Comparison of ENCODE assay signal across 8 mouse cellular contexts in the genomic region with DNA sequence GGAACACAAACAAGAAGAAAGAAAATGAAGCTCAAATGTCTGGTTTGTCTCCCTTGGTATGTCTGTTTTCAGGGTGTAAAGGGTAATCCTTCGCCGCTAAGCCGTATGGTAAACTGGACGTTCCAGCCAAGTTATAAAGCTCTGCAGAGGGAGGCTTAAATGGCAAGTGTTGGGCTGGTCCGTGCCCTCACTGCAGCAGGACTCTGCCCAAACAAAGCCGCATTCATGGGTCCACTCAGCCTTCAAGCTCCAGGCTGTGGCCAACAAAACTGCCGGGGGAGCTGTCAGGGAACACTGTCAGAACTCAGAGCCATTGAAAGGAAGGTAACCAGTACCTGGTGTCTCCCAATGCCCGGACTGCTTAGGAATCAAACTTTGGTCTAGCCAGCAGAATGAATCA. TPM values are rescaled to one million over a fixed set of nuclear protein-coding genes. Genes with fewer than 3 reads are reported as not detected.
DNase-seq lines count a peak whose midpoint lies in the region; ATAC-seq and TF ChIP-seq lines count a peak whose summit lies in the region.

No protein-coding gene starts in this region.

- no peak for ATAC-seq in kidney, embryonic 14.5 days (ENCODE audit: low FRiP score, low TSS enrichment)
- ATAC-seq in hindbrain, embryonic 11.5 days (ENCODE audit: low FRiP score) = no peak; the same call in 1 of the 2 replicates

- H3K9ac ChIP-seq in kidney, embryonic 14.5 days (ENCODE audit: low read depth, low read length) = no peak overlapping the region
- no peak overlapping the region for H3K9ac ChIP-seq in hindbrain, embryonic 11.5 days (ENCODE audit: low read depth, low read length)

- TF ChIP-seq CTCF in cortical plate, adult 2 months (IDR thresholded peaks at IDR 0.05; ENCODE audit: extremely low read depth, insufficient read depth, low read length) = no peak

- H3K4me2 ChIP-seq in kidney, embryonic 14.5 days (replicated peaks; ENCODE audit: low read depth, low read length) = no peak overlapping the region
- H3K4me2 ChIP-seq in hindbrain, embryonic 11.5 days (replicated peaks; ENCODE audit: low read depth, low read length) = no peak overlapping the region

- H3K27me3 ChIP-seq in kidney, embryonic 14.5 days (ENCODE audit: control insufficient read depth, insufficient read depth, low read length) = no peaks in the 10 kb centered on the region
- no peaks in the 10 kb centered on the region for H3K27me3 ChIP-seq in hindbrain, embryonic 11.5 days (ENCODE audit: control insufficient read depth, insufficient read depth, low read length)
- H3K27me3 ChIP-seq in midbrain, embryonic 10.5 days (ENCODE audit: low read depth, poor library complexity, severe bottlenecking) = no peaks in the 10 kb centered on the region

- no peaks in the 10 kb centered on the region for H3K4me1 ChIP-seq in kidney, embryonic 14.5 days (ENCODE audit: control insufficient read depth, insufficient read depth, low read length)
- H3K4me1 ChIP-seq in cortical plate, adult 2 months (ENCODE audit: control insufficient read depth, insufficient read depth, low read length) = no peaks in the 10 kb centered on the region; the same call in 1 of the 2 replicates
- H3K4me1 ChIP-seq in hindbrain, embryonic 11.5 days (replicated peaks; ENCODE audit: control insufficient read depth, insufficient read depth, low read length) = no peaks in the 10 kb centered on the region
- H3K4me1 ChIP-seq in midbrain, embryonic 10.5 days = peaks cover 40% of the 10 kb centered on the region

- no peak overlapping the region for H3K4me3 ChIP-seq in kidney, embryonic 14.5 days (ENCODE audit: low read length)
- no peak overlapping the region for H3K4me3 ChIP-seq in cortical plate, adult 2 months (ENCODE audit: insufficient read depth, low read length)
- H3K4me3 ChIP-seq in hindbrain, embryonic 11.5 days (ENCODE audit: low read depth, low read length) = no peak overlapping the region
- no peak overlapping the region for H3K4me3 ChIP-seq in midbrain, embryonic 10.5 days

- WGBS in kidney, embryonic 14.5 days = 54% methylated on average over 8 of the region's 8 CpGs
- 57% methylated on average over 8 of the region's 8 CpGs for WGBS in hindbrain, embryonic 11.5 days
- 31% methylated on average over 8 of the region's 8 CpGs for WGBS in midbrain, embryonic 10.5 days

- no peak overlapping the region for H3K27ac ChIP-seq in kidney, embryonic 14.5 days (ENCODE audit: low read depth, low read length)
- H3K27ac ChIP-seq in cortical plate, adult 2 months (ENCODE audit: insufficient read depth, low read length) = peak overlapping the region; percentile 83
- H3K27ac ChIP-seq in hindbrain, embryonic 11.5 days (ENCODE audit: low read depth, low read length) = no peak overlapping the region
- H3K27ac ChIP-seq in midbrain, embryonic 10.5 days (replicated peaks) = peak overlapping the region; percentile 70

- no peak for TF ChIP-seq POLR2A in cortical plate, adult 2 months (IDR thresholded peaks at IDR 0.05; ENCODE audit: extremely low read depth, insufficient read depth, low read length)

- no peaks in the 10 kb centered on the region for H3K9me3 ChIP-seq in kidney, embryonic 14.5 days (ENCODE audit: control insufficient read depth, low read length)
- H3K9me3 ChIP-seq in hindbrain, embryonic 11.5 days (ENCODE audit: control insufficient read depth, low read length) = no peaks in the 10 kb centered on the region
- H3K9me3 ChIP-seq in midbrain, embryonic 10.5 days (replicated peaks) = no peaks in the 10 kb centered on the region

- no peaks in the 10 kb centered on the region for H3K36me3 ChIP-seq in kidney, embryonic 14.5 days (ENCODE audit: control insufficient read depth, insufficient read depth, low read length)
- H3K36me3 ChIP-seq in hindbrain, embryonic 11.5 days (ENCODE audit: control insufficient read depth, insufficient read depth, low read length) = no peaks in the 10 kb centered on the region
- H3K36me3 ChIP-seq in midbrain, embryonic 10.5 days = no peaks in the 10 kb centered on the region

- DNase-seq in kidney, adult 18-20 months = peak; percentile 7
- peak; percentile 24 for DNase-seq in hindbrain, embryonic 11.5 days (ENCODE audit: low spot score)
- DNase-seq in midbrain, embryonic 10.5 days (ENCODE audit: low spot score) = peak; percentile 55
- DNase-seq in adrenal gland, adult 2 months = no peak
- DNase-seq in gastrocnemius, adult 8-10 months (ENCODE audit: low spot score in 2 of 2) = no peak
- DNase-seq in urinary bladder, postnatal 10 days (ENCODE audit: low spot score) = no peak

RNA-seq across cellular contexts. Expression of gene Camsap2, which starts 16.7 kb away (rescaled TPM):
- polyA plus RNA-seq in kidney, embryonic 14.5 days (2014; fragmentation: Nextera tagmentation; extraction: Ambion mirVana) = 13.0 and 19.1 TPM in 2 replicates
- 53.2 and 53.9 TPM in 2 replicates for polyA plus RNA-seq in cortical plate, adult 2 months (2012; rRNA removed)
- 36.7 and 40.1 TPM in 2 replicates for polyA plus RNA-seq in hindbrain, embryonic 11.5 days (2014; fragmentation: Nextera tagmentation; extraction: Ambion mirVana)
- 11.1 and 14.4 TPM in 2 replicates for polyA plus RNA-seq in midbrain, embryonic 10.5 days (2016; fragmentation: Nextera tagmentation; extraction: Ambion mirVana)
- 10 to 100 TPM; 38.2 to 45.5 TPM for total RNA-seq in adrenal gland, adult 2 months (2021)
- polyA plus RNA-seq in adrenal gland, adult 2 months (2012; rRNA removed) = 12.0 and 15.2 TPM in 2 replicates
- 1 to 10 TPM; 7.3 to 9.5 (median 8.6) TPM for total RNA-seq in gastrocnemius, adult 8-10 months (2022)

RNA-seq across cellular contexts. Expression of gene Ddx59, which starts 52.5 kb away (rescaled TPM):
- polyA plus RNA-seq in kidney, embryonic 14.5 days (2014; fragmentation: Nextera tagmentation; extraction: Ambion mirVana) = 12.7 and 19.1 TPM in 2 replicates
- 6.3 and 7.0 TPM in 2 replicates for polyA plus RNA-seq in cortical plate, adult 2 months (2012; rRNA removed)
- 18.0 and 20.3 TPM in 2 replicates for polyA plus RNA-seq in hindbrain, embryonic 11.5 days (2014; fragmentation: Nextera tagmentation; extraction: Ambion mirVana)
- 19.6 and 20.7 TPM in 2 replicates for polyA plus RNA-seq in midbrain, embryonic 10.5 days (2016; fragmentation: Nextera tagmentation; extraction: Ambion mirVana)
- 10 to 100 TPM; 13.6 to 14.0 TPM for total RNA-seq in adrenal gland, adult 2 months (2021)
- 0.90 and 1.3 TPM in 2 replicates for polyA plus RNA-seq in adrenal gland, adult 2 months (2012; rRNA removed)
- 10 to 100 TPM; 18.6 to 20.1 (median 19.5) TPM for total RNA-seq in gastrocnemius, adult 8-10 months (2022)

Comparison
In these comparisons a context has a peak if more than half of its experiments do, and no peak if none do; other contexts are left out.
1. DNase-seq: peak in kidney, adult 18-20 months (single experiment), hindbrain, embryonic 11.5 days (single experiment) and midbrain, embryonic 10.5 days (single experiment); none in adrenal gland, adult 2 months (single experiment), gastrocnemius, adult 8-10 months (0 of 2) and urinary bladder, postnatal 10 days (single experiment).
2. H3K27ac ChIP-seq: peak in cortical plate, adult 2 months (single experiment) and midbrain, embryonic 10.5 days (single experiment); none in kidney, embryonic 14.5 days (single experiment) and hindbrain, embryonic 11.5 days (single experiment).